Mouse (Mus musculus): Measurements from ENCODE around the gene Hnrnpd.

- no peak for TF ChIP-seq GATA1 (IDR thresholded peaks at IDR 0.05; ENCODE audit: borderline replicate concordance, low read length)
- no peak for TF ChIP-seq FLI1 (IDR thresholded peaks at IDR 0.05; ENCODE audit: low read length)
These were observed 1.0 kb downstream of the Hnrnpd start for GRCm38 (mm10) chr5:99977516-99978301.

All from megakaryocyte, embryonic 14.5 days (primary cell).